Mouse (Mus musculus): ENCODE measurements around the gene Lhfp.

Lhfp gene

GRCm38 (mm10) chr3:53042240-53042567, 876 bp downstream of the Lhfp start:
- no peak for DNase-seq (ENCODE audit: low spot score)

- no peak for DNase-seq (ENCODE audit: low spot score)
These were observed 2.0 kb downstream of the Lhfp start for GRCm38 (mm10) chr3:53043206-53043780.

GRCm38 (mm10) chr3:53044238-53044637, 2.9 kb downstream of the Lhfp start:
- DNase-seq (ENCODE audit: low spot score), result no peak

- no peak for DNase-seq (ENCODE audit: low spot score)
These were observed 3.5 kb downstream of the Lhfp start for GRCm38 (mm10) chr3:53044682-53045299.

GRCm38 (mm10) chr3:53045697-53046096, 4.4 kb downstream of the Lhfp start:
- no peak for DNase-seq (ENCODE audit: low spot score)

- DNase-seq (ENCODE audit: low spot score), result no peak
These were observed 5.0 kb downstream of the Lhfp start for GRCm38 (mm10) chr3:53046371-53046770.

GRCm38 (mm10) chr3:53052385-53052784, 11.1 kb downstream of the Lhfp start:
- DNase-seq (ENCODE audit: low spot score), result no peak

GRCm38 (mm10) chr3:53056430-53056829, 15.1 kb downstream of the Lhfp start:
- DNase-seq (ENCODE audit: low spot score), result no peak

GRCm38 (mm10) chr3:53059959-53060358, 18.6 kb downstream of the Lhfp start:
- no peak for DNase-seq (ENCODE audit: low spot score)

- no peak for DNase-seq (ENCODE audit: low spot score)
These were observed 22.3 kb downstream of the Lhfp start for GRCm38 (mm10) chr3:53063423-53064147.

GRCm38 (mm10) chr3:53065267-53066094, 24.2 kb downstream of the Lhfp start:
- DNase-seq (ENCODE audit: low spot score), result no peak

GRCm38 (mm10) chr3:53066095-53066372, 24.7 kb downstream of the Lhfp start:
- DNase-seq (ENCODE audit: low spot score), result no peak

GRCm38 (mm10) chr3:53068399-53068798, 27.1 kb downstream of the Lhfp start:
- DNase-seq (ENCODE audit: low spot score), result no peak

GRCm38 (mm10) chr3:53074264-53074663, 32.9 kb downstream of the Lhfp start:
- no peak for DNase-seq (ENCODE audit: low spot score)

- DNase-seq (ENCODE audit: low spot score), result no peak
These were observed 33.4 kb downstream of the Lhfp start for GRCm38 (mm10) chr3:53074761-53075160.

GRCm38 (mm10) chr3:53080286-53080685, 39.0 kb downstream of the Lhfp start:
- DNase-seq (ENCODE audit: low spot score), result no peak

- no peak for DNase-seq (ENCODE audit: low spot score)
These were observed 39.4 kb downstream of the Lhfp start for GRCm38 (mm10) chr3:53080710-53081109.

- DNase-seq (ENCODE audit: low spot score), result no peak
These were observed 42.4 kb downstream of the Lhfp start for GRCm38 (mm10) chr3:53083717-53084116.

GRCm38 (mm10) chr3:53084806-53085205, 43.5 kb downstream of the Lhfp start:
- DNase-seq (ENCODE audit: low spot score), result no peak

GRCm38 (mm10) chr3:53086481-53087155, 45.3 kb downstream of the Lhfp start:
- DNase-seq (ENCODE audit: low spot score), result no peak

- DNase-seq (ENCODE audit: low spot score), result no peak
These were observed 46.0 kb downstream of the Lhfp start for GRCm38 (mm10) chr3:53087156-53087805.

GRCm38 (mm10) chr3:53089921-53090320, 48.6 kb downstream of the Lhfp start:
- no peak for DNase-seq (ENCODE audit: low spot score)

All from layer of hippocampus, adult 11-12 months (tissue).